Mouse (Mus musculus) small intestine, adult 2 months (tissue): ENCODE measurements at regions not wholly inside any gene's neighbourhood (a gene's known extent, or its start where the extent isn't known, plus 50 kb on each side); places are given as distances from the start of the nearest gene placed in this dataset.

ENCODE experiments used
- CTCF ChIP-seq: fragments of 200-500 bp; IDR thresholded peaks from 2 replicates; pipeline ENCODE4 v1.5.1; 2012; ENCODE audit warnings: low read depth, mild to moderate bottlenecking, control low read depth, inconsistent platforms, low read length, moderate library complexity, mixed read lengths; ENCODE audit not compliant: insufficient replicate concordance, insufficient read length; ENCODE audit errors: extremely low read depth
- POLR2A ChIP-seq: fragments of 200-500 bp; IDR thresholded peaks from 2 replicates; pipeline ENCODE4 v1.6.1; 2012; ENCODE audit warnings: low read depth, mild to moderate bottlenecking, control low read depth, inconsistent platforms, low read length, moderate library complexity

DNA sequence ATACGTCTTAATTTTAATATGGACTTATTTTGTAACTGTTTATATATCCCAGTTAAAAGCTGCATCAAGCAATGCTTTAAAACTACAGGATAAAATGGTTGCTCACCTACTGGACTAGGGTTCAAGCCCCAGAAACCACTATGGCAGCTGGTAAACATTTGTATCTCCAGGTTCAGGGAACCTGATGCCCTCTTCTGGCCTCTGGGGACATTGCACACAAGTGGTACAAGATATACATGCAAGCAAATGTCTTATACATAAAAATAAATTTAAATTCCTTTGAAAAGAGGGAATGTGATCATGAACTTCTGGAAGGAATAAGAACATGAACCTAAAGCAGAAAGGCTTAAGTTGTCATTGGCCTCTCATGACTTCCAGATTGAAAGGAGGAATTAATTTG, 257.8 kb upstream of the Ift57 start:
- no peak for TF ChIP-seq CTCF
- no peak for TF ChIP-seq POLR2A
